Mouse (Mus musculus) embryonic facial prominence, embryonic 12.5 days (tissue): Measurements from ENCODE around the gene Ehd2. TPM values are rescaled to one million over a fixed set of nuclear protein-coding genes. Genes with fewer than 3 reads are reported as not detected.
"Not testable (repeated sequence)": the region's sequence is repeated elsewhere in the genome, so short reads cannot be mapped to it uniquely, and the experiment has no call there.

Experiments used
- ATAC-seq: fragments of 200-750 bp; cut with Nextera tagmentation; 2 replicates; pipeline ENCODE4 v1.8.0; 2017; ENCODE audit not compliant: insufficient number of reproducible peaks, insufficient read depth, low FRiP score, low TSS enrichment
- H3K27ac ChIP-seq: fragments of 300-500 bp; sonication (generic); 2 replicates; pipeline ENCODE4 v1.5.1; 2016; ENCODE audit warnings: mild to moderate bottlenecking
- H3K27me3 ChIP-seq: fragments of 300-500 bp; sonication (generic); 2 replicates; pipeline ENCODE4 v1.6.1; 2016; ENCODE audit warnings: mild to moderate bottlenecking, moderate library complexity
- H3K36me3 ChIP-seq: fragments of 300-500 bp; sonication (generic); 2 replicates; pipeline ENCODE4 v1.6.1; 2016; ENCODE audit warnings: mild to moderate bottlenecking
- H3K4me1 ChIP-seq: fragments of 300-500 bp; sonication (generic); 2 replicates; pipeline ENCODE4 v1.6.1; 2016
- H3K4me2 ChIP-seq: fragments of 300-500 bp; sonication (generic); replicated peaks from 2 replicates; pipeline ENCODE4 v1.6.1; 2016; ENCODE audit warnings: mild to moderate bottlenecking, moderate library complexity
- H3K4me3 ChIP-seq: fragments of 300-500 bp; sonication (generic); 2 replicates; pipeline ENCODE4 v1.5.1; 2016; ENCODE audit warnings: mild to moderate bottlenecking
- H3K9ac ChIP-seq: fragments of 300-500 bp; sonication (generic); 2 replicates; pipeline ENCODE4 v1.6.1; 2016; ENCODE audit warnings: mild to moderate bottlenecking, moderate library complexity
- H3K9me3 ChIP-seq: fragments of 300-500 bp; sonication (generic); 2 replicates; pipeline ENCODE4 v1.6.1; 2016; ENCODE audit warnings: mild to moderate bottlenecking, moderate library complexity
- WGBS: fragments of 180-500 bp; shearing (Covaris S2); methylation state at CpG from one replicate; pipeline ENCODE4 v1.1.7; 2016; 5-methylcytosine and 5-hydroxymethylcytosine counted together
- polyA plus RNA-seq: library from polyadenylated mRNA; unstranded; fragments of >200 nt; fragmentation: Nextera tagmentation; extraction: Ambion mirVana; gene quantifications from 2 replicates; pipeline ENCODE4 v1.2.1, GENCODE M21; 2016

Ehd2 gene
- polyA plus RNA-seq, 1 experiment from 2014 or later, result 20.4 TPM

GRCm38 (mm10) chr7:15918371-15918770 is 49.0 kb downstream of the Ehd2 start:
- Histone ChIP-seq H3K4me2 (no peak overlapping the region), H3K4me3 (no peak overlapping the region), H3K9ac (no peak overlapping the region), H3K9me3 (no peaks in the 10 kb centered on the region), H3K27me3 (no peaks in the 10 kb centered on the region), H3K36me3 (peaks cover 37% of the 10 kb centered on the region), H3K27ac (no peak overlapping the region), H3K4me1 (peaks cover 15% of the 10 kb centered on the region)
- no peak for ATAC-seq

GRCm38 (mm10) chr7:15916996-15917395 is 50.4 kb downstream of the Ehd2 start:
- H3K4me1 ChIP-seq, result peaks cover 15% of the 10 kb centered on the region

GRCm38 (mm10) chr7:15916134-15916723 is 51.1 kb downstream of the Ehd2 start:
- no peaks in the 10 kb centered on the region for H3K9me3 ChIP-seq
- H3K36me3 ChIP-seq, result peaks cover 37% of the 10 kb centered on the region
- ATAC-seq, result no peak
- 83% methylated on average over 3 of the region's 3 CpGs for WGBS
- H3K4me1 ChIP-seq, result peaks cover 13% of the 10 kb centered on the region
- H3K27me3 ChIP-seq, result no peaks in the 10 kb centered on the region
- no peak overlapping the region for H3K4me2 ChIP-seq
- no peak overlapping the region for H3K27ac ChIP-seq
- no peak overlapping the region for H3K9ac ChIP-seq
- no peak overlapping the region for H3K4me3 ChIP-seq

More at GRCm38 (mm10) chr7:15916996-15917395, 50.4 kb downstream of the Ehd2 start:
- Histone ChIP-seq H3K27me3 (no peaks in the 10 kb centered on the region), H3K9ac (no peak overlapping the region), H3K4me3 (no peak overlapping the region), H3K36me3 (peaks cover 37% of the 10 kb centered on the region), H3K4me2 (no peak overlapping the region), H3K27ac (no peak overlapping the region), H3K9me3 (no peaks in the 10 kb centered on the region)
- WGBS, result 75% methylated on average over 4 of the region's 4 CpGs
- no peak for ATAC-seq

GRCm38 (mm10) chr7:15915695-15916094 is 51.7 kb downstream of the Ehd2 start:
- H3K36me3 ChIP-seq, result peaks cover 37% of the 10 kb centered on the region
- H3K4me2 ChIP-seq, H3K4me1 ChIP-seq, H3K9me3 ChIP-seq, H3K4me3 ChIP-seq, H3K27me3 ChIP-seq, H3K27ac ChIP-seq, ATAC-seq, H3K9ac ChIP-seq: not testable (repeated sequence)
- WGBS, result 91% methylated on average over 4 of the region's 4 CpGs

GRCm38 (mm10) chr7:15914751-15915150 is 52.6 kb downstream of the Ehd2 start:
- H3K27ac ChIP-seq, result no peak overlapping the region
- WGBS, result 84% methylated on average over 2 of the region's 2 CpGs
- no peaks in the 10 kb centered on the region for H3K4me1 ChIP-seq
- H3K27me3 ChIP-seq, result no peaks in the 10 kb centered on the region
- H3K9me3 ChIP-seq, result no peaks in the 10 kb centered on the region
- H3K9ac ChIP-seq, result no peak overlapping the region
- peaks cover 28% of the 10 kb centered on the region for H3K36me3 ChIP-seq
- ATAC-seq, result no peak
- H3K4me3 ChIP-seq, result no peak overlapping the region
- no peak overlapping the region for H3K4me2 ChIP-seq

- Histone ChIP-seq H3K4me3 (no peak overlapping the region), H3K27me3 (no peaks in the 10 kb centered on the region), H3K9me3 (no peaks in the 10 kb centered on the region), H3K9ac (no peak overlapping the region), H3K4me1 (no peaks in the 10 kb centered on the region), H3K27ac (no peak overlapping the region), H3K4me2 (no peak overlapping the region), H3K36me3 (peaks cover 23% of the 10 kb centered on the region)
- 40% methylated on average over 2 of the region's 2 CpGs for WGBS
- no peak for ATAC-seq
Observed at GRCm38 (mm10) chr7:15914252-15914651, 53.1 kb downstream of the Ehd2 start.

GRCm38 (mm10) chr7:15912183-15912582 is 55.2 kb downstream of the Ehd2 start:
- peak; percentile 52; the same call in 1 of the 2 replicates for ATAC-seq
- Histone ChIP-seq H3K9ac (no peak overlapping the region), H3K36me3 (peaks cover 7% of the 10 kb centered on the region), H3K9me3 (no peaks in the 10 kb centered on the region), H3K4me3 (no peak overlapping the region), H3K27ac (no peak overlapping the region), H3K27me3 (no peaks in the 10 kb centered on the region), H3K4me2 (no peak overlapping the region), H3K4me1 (no peaks in the 10 kb centered on the region)
- WGBS, result under 1% methylated on average over 4 of the region's 4 CpGs

GRCm38 (mm10) chr7:15910521-15910920 is 56.8 kb downstream of the Ehd2 start:
- H3K4me2 ChIP-seq, result no peak overlapping the region
- H3K9ac ChIP-seq, result no peak overlapping the region
- 73% methylated on average over 5 of the region's 5 CpGs for WGBS
- H3K27me3 ChIP-seq, result no peaks in the 10 kb centered on the region
- no peak for ATAC-seq
- H3K9me3 ChIP-seq, result no peaks in the 10 kb centered on the region
- no peaks in the 10 kb centered on the region for H3K36me3 ChIP-seq
- no peak overlapping the region for H3K4me3 ChIP-seq
- H3K27ac ChIP-seq, result no peak overlapping the region
- H3K4me1 ChIP-seq, result no peaks in the 10 kb centered on the region

- ATAC-seq, result 0 out of 2 replicates have a peak, but pooled peaks have one; percentile 17
- H3K4me3 ChIP-seq, result no peak overlapping the region
- H3K27ac ChIP-seq, result no peak overlapping the region
- H3K9me3 ChIP-seq, result no peaks in the 10 kb centered on the region
- H3K4me2 ChIP-seq, result no peak overlapping the region
- WGBS, result 76% methylated on average over 8 of the region's 8 CpGs
- no peaks in the 10 kb centered on the region for H3K4me1 ChIP-seq
- no peaks in the 10 kb centered on the region for H3K36me3 ChIP-seq
- H3K9ac ChIP-seq, result no peak overlapping the region
- H3K27me3 ChIP-seq, result no peaks in the 10 kb centered on the region
Observed at GRCm38 (mm10) chr7:15907971-15908590, 59.3 kb downstream of the Ehd2 start.

GRCm38 (mm10) chr7:15906602-15907001 is 60.8 kb downstream of the Ehd2 start:
- H3K4me3 ChIP-seq, result no peak overlapping the region
- no peaks in the 10 kb centered on the region for H3K4me1 ChIP-seq
- H3K36me3 ChIP-seq, result no peaks in the 10 kb centered on the region
- WGBS, result 73% methylated on average over 1 of the region's 1 CpGs
- no peak overlapping the region for H3K4me2 ChIP-seq
- H3K9me3 ChIP-seq, result no peaks in the 10 kb centered on the region
- H3K9ac ChIP-seq, result no peak overlapping the region
- no peaks in the 10 kb centered on the region for H3K27me3 ChIP-seq
- no peak for ATAC-seq
- no peak overlapping the region for H3K27ac ChIP-seq

- Histone ChIP-seq H3K27ac (no peak overlapping the region), H3K27me3 (no peaks in the 10 kb centered on the region), H3K4me3 (no peak overlapping the region), H3K9ac (no peak overlapping the region), H3K36me3 (no peaks in the 10 kb centered on the region), H3K4me2 (no peak overlapping the region), H3K9me3 (no peaks in the 10 kb centered on the region), H3K4me1 (no peaks in the 10 kb centered on the region)
- no peak for ATAC-seq
- 72% methylated on average over 7 of the region's 7 CpGs for WGBS
Observed at GRCm38 (mm10) chr7:15905861-15906260, 61.5 kb downstream of the Ehd2 start.

GRCm38 (mm10) chr7:15901366-15902048 is 65.9 kb downstream of the Ehd2 start:
- WGBS, result 79% methylated on average over 9 of the region's 9 CpGs
- Histone ChIP-seq H3K27ac (no peak overlapping the region), H3K4me3 (no peak overlapping the region), H3K27me3 (no peaks in the 10 kb centered on the region), H3K4me2 (no peak overlapping the region), H3K9ac (no peak overlapping the region), H3K9me3 (no peaks in the 10 kb centered on the region), H3K36me3 (no peaks in the 10 kb centered on the region), H3K4me1 (no peaks in the 10 kb centered on the region)
- no peak for ATAC-seq
